Mouse (Mus musculus): Measurements from ENCODE around the gene Ascl4. TPM values are rescaled to one million over a fixed set of nuclear protein-coding genes. Genes with fewer than 3 reads are reported as not detected.
A peak's percentile ranks its signal among the peaks of the same experiment; 100 is the strongest.

Gene Ascl4
- total RNA-seq (2021): not detected

DNA sequence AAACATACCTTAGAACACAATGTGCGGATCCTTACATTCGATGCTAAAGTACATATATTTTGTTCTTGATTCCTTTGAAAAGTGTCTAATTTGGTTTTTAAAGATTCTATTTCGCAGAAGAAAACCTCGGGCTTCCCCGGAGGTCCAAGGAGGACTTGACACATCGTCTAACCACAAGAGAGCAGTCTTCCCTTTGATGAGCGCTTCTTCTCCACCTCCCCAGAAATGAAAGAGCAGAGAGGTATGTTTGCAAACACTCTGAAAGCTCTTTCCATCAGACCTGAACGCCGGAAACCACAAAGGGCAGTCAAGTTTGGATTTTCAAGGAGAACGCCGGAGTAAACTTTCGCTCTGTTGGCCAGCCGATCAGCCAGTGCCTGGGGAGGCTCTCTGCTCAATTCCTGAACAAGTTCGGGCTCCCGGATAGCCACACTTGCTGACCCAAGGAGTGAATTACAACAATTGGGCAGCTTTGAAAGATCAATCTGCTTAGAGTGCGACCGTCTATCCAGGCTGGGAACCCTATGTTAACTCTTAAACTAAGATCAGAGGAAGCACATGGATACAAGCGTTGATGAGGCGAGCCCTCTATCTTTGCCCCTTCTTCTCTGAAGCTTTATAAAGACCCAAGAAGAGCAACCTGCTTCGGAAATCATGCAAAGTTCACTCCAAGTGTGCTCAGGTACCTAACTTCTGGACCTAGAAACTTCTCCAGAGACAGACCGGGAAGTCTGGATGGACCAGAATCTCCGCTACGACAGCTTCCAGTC, at the start of gene Ascl4:
Ascl4 (plus strand) TSS at position 6 of the 770 bp plus-strand sequence.
- intact Hi-C loops (cut with DNase I): no loop called here
- DNase-seq: peak in 1 of 2 experiments; percentile 10

DNA sequence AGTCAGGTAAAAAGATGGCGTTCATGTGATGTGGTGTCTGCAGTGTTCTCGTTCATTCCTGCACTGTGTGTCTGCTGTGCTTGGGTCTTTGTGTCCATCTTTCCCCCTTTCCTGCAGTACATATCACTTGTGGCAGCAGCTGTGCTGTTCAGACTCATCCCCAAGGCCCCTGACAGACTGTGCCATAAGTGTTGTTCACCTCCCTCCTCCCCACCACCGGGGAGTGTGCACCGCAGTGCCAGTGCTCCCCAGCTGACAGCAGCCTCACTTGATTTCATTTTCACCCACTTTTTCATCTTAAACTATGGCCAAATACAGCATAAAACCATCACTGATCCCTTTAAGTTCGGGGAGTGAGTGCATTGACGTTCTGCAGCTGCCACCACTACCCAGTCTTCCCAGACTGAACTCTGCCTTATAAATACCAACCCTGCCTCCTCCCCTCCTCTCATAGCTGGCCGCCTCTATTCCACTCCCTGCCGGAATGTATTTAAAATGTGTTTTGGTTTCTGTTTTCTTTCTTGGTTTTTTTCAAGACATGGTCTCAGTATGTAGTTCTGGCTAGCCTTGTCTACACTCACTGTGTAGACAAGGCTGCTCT, 47.5 kb upstream of the Ascl4 start:
- intact Hi-C loops (cut with DNase I): no loop called here
- no peak for DNase-seq

DNA sequence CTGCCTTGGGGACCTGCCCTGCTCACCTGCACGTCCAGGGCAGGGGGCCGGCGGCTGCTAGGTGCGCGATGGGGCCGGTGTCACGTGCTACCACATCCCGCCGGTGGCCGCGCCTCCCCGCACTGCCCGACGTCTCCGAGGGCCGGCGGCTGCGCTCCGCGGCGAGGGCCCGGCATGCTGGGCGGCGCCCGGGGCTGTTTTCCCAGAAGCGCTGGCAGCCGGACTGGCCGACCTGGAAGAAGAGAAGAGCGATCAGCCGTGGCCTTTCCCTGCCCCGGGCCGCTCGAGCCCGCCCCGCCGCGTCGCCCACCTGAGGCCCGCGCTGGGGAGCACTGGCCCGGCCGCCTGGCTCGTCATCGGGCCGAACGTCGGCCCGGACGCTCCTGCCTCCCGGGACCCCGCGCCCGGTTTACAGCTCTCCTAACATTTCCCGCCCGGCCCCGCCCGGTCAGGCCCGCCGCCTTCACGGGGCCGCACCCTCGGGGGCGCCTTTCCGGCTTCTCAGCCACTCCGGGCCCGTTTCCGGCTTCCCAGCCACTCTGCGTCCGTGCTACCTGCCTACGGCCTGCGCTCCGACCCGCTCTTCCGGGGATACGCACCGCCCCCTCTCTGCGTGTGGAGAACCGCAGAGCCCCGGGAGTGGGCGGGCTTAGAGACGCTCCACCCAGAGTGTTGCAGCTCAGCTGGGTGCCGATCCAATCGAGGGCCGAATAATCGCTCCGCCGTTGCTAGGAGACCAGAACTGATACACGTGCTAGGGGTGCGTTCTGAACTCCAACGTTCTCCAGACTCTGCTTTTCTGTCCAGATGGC, 10.8 kb upstream of the Ascl4 start, which contains the start of gene Prdm4:
Prdm4 (minus strand) TSS at position 645 of the 812 bp plus-strand sequence.
- intact Hi-C loops (cut with DNase I): loop anchor here (2.0 to 5.0 kb wide), 2 partner anchors 41 to 44 kb away; partner anchors contain the start of gene Rtcb
- peak; percentile 93 for DNase-seq

DNA sequence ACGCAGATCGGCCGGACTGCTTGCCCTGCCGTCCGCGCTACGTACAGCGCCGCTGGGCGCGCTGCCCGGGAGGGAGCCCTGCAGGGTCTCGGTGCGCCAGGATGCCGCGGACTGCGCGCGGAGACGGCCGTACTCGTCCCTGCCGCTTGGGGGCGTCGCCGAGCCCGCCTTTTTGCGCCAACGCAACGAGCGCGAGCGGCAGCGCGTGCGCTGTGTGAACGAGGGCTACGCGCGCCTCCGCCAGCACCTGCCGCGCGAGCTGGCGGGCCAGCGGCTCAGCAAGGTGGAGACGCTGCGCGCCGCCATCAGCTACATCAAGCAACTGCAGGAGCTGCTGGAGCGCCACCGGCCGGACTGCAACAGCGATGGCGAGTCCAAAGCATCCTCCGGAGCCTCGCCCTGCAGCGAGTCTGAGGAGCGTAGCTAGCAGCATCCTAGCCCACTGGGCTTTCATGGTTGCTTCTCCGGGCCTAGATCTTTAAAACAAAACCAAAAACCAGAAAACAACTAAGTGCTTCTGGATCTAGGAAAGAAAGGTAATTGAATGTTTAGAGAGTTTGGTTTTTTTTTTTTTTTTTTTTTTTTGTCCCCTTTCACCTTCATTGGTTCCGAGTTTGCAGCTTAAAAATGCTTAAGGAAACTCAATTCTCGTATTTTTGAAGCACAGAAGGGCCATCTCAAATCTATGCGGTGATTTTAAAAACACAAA, 1.2 kb downstream of the Ascl4 start:
- peak; percentile 35 to 41 for DNase-seq
- intact Hi-C loops (cut with DNase I): no loop called here

DNA sequence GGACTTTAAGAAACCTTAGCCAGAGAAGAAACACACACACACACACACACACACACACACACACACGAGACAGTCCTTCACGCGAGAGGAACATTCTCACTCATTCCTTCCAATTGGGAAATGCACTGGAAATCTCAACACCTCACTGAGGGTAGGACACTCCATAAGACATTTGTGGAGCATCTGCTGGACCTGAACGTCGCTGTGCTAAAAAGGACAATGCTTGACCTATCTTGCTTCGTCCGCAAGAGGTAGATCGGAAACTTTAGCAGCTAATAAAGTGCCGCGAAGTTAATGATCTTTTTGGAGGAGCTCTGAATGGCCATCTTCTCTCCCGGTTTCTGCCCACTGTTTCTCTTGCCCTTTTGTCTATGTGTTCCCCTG, 1.7 kb downstream of the Ascl4 start:
- intact Hi-C loops (cut with DNase I): no loop called here
- no peak for DNase-seq

DNA sequence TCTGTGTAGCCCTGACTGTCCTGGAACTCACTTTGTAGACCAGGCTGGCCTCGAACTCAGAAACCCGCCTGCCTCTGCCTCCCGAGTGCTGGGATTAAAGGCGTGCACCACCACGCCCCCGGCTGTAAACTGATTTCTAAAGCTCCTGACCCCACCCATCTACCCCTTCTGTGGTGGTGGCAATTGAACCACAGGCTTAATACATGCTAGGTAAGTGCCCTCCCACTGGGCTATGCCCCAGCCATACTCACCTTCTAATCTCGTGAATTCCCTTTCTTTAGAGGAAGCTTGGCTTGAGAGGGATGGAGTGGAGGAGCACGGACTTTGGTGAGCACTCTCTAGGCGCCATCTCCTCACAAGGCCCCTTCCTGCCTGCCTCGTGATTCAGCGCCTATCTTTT, 2.5 kb downstream of the Ascl4 start:
- DNase-seq: no peak
- intact Hi-C loops (cut with DNase I): no loop called here

DNA sequence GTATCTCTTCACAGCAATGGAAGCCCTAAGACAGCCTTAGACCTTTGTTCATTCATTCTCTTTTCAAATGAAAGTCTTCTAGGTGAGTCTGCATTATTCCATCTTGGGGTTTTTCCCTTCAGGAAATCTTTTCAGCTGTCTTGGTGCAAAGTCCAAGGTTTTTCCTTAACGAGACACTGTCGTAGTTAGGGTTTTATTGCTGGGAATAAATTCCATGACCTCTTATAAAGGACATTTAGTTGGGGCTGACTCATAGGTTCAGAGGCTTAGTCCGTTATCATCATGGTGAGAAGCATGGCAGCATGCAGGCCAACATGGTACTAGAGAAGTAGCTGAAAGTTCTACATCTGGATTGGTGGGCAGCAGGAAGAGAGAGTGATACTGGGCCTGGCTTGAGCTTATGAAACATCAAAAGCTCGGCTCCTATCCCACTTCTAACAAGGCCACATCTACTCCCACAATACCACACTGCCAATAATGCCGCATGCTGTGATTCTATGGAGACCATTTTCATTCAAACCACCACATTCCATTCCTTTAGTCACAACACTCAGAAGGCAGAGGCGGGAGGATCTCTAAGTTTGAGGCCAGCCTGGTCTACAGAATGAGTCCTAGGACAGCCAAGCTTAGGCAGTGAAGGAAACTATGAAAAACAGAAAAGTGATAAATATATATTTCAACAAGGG, 8.9 kb downstream of the Ascl4 start:
- intact Hi-C loops (cut with DNase I): no loop called here
- no peak for DNase-seq

DNA sequence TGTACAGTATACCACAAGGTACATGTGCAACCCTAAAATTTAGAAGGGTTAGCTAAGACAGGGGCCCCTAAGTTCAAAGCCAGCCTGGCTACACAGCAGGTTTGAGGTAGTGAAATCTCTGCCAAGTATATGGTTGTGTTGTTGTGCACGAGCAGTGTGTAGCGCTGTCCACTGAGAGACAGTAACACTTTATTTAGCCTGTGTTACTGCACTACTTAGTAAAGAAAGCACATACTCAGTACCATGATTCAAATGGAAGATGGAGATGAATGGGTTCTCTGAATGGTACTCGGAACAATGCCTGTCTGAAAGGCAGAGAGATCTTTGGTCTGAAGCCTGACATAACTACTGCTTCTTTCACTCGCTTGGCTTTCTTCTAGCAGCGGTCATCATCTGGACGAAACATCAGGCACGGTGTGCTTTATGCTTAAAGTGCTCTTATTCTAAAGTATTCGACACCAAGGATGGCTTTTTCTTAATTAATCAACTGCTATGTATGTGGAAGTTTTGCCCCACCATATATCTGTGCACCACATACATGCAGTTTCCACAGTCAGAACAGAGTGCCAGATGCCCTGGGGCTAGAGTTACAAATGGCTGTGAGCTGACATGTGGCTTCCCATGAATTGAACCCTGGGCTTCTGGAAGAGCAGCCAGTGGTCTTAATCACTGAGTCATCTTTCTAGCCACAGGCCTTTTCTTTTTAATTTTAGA, 21.2 kb downstream of the Ascl4 start:
- intact Hi-C loops (cut with DNase I): no loop called here
- no peak for DNase-seq

DNA sequence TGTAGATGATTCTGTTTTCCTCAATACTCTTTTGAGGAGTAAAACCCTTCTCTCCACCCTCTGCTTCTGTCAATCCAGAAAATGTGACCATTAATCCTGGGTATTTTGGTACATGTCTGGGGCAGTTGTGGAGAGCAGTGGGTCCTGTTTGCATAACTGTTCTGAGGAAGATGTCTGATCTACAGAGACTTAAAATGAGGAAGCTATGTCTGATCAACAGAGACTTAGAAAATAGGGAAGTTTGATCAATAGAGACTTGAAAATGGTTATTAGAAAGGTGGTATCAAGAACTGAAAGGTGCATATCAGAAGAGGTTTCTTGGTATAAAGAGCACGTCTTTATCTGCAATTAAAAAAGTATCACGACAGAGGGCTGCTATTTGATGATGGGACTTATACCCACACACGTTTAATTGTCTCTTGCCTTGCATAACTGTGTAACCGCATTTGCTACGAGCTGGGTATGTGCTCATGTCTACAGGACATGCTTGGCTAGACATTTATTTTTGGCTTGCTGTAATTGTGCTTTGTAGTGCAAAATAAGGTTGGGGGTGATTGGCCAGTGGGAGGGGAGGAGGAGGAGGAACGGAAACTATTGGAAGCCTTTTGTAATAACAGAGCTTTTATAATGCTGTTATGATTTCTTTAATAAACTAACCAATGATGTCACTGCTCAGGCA, 24.4 kb downstream of the Ascl4 start:
- intact Hi-C loops (cut with DNase I): loop anchor here (10.0 kb wide), 1 partner anchor 753 kb away; the partner anchor contains the start of genes Hsp90b1 and Ttc41
- DNase-seq: no peak

DNA sequence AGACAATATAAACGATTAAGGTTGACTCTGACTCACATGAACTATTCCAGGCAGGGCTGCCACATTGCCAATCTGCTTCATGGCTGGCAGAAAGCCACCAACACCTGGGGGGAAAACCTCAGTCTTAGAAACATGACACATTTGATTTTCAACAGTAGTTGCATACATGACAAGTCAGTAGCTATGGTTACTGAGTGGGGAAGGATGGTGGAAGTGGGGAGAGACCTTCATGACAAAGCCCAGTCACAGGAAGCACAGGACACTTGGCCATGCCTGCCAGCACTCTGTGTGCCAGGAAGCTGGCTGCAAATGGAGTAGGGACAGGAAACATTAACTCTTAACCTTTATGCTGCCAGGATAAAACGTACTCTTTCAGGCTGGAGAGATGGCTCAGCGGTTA, 25.9 kb downstream of the Ascl4 start:
- intact Hi-C loops (cut with DNase I): loop anchor here (10.0 kb wide), 1 partner anchor 751 kb away; the partner anchor contains the start of genes Hsp90b1 and Ttc41

DNA sequence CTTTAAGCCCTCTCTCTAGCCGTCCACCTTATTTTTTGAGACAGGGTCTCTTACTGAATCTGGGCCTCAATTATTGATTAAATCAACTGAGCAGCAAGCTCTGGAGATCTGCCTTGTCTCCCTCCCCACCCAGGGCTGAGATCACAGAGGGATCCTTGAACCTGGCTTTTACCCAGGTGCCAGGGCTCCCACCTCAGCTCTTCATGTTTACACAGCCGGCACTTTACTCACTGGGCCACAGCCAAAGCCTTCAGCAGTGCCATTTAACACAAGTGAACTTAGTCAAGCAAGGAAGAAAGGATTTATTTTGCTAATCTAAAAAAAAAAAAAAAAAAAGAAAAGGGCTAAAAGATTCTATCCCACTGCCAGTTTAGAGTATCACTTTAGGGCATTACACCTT, 26.9 kb downstream of the Ascl4 start:
- intact Hi-C loops (cut with DNase I): loop anchor here (10.0 kb wide), 1 partner anchor 750 kb away; the partner anchor contains the start of genes Hsp90b1 and Ttc41
- DNase-seq: no peak

More for the DNA sequence above, 25.9 kb downstream of the Ascl4 start:
- no peak for DNase-seq

DNA sequence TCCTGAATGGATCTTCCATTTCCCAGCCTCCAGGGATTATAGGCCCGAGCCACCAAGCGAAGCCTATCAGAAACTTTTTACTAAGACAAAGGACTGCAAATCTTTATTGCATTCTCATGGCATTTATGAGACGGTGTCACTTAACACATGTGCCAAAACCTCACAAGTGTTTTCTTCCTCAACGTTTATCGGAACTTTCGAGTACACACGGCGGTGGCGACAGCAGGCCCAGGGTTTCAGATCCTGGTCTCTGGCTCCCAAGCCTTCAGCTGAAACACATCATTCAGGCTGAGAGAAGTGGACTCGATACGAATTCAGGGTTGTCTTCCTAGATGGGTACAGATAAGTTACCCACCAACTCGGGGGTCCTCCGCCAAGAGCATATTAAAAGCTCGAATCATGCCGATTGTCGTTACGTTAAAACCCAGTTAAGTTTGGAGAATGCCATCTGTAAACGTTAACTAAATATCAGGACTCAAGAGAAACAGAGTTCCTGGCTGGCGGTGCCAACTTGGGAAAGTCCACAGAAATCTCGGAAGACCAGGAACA, 29.5 kb downstream of the Ascl4 start:
- intact Hi-C loops (cut with DNase I): loop anchor here (5.0 to 10.0 kb wide), 2 partner anchors 40 to 748 kb away; partner anchors contain the start of genes Hsp90b1, Prdm4 and Ttc41

DNA sequence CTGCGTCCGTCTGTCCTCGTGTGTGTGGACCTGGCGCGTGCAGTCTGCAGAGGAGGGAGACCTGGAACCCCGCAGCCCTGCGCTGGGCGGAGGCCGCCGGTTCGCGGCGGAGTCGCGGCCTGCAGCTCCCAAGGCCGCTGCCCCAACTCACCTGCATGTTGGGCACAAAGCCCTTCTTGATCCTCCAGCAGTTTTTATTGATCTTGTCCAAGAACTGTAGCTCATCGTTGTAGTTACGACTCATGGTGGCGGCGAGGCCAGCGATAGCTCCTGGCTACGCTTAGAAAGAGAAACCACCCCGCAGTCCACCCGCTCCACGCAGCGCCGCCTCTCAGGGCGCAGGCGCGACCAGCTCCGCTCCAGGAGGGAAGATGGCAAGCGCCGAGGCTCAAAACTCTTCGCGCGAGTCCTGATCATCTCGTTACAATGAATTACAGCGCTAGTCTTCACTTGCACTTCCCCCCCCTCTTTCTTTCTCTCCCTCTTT, 30.0 kb downstream of the Ascl4 start, which contains the start of gene Rtcb:
Rtcb (minus strand) TSS at position 360 of the 487 bp plus-strand sequence.
- peak; percentile 96 to 99 for DNase-seq
- intact Hi-C loops (cut with DNase I): loop anchor here (5.0 to 10.0 kb wide), 2 partner anchors 40 to 747 kb away; partner anchors contain the start of genes Hsp90b1, Prdm4 and Ttc41

More for the DNA sequence above, 29.5 kb downstream of the Ascl4 start:
- DNase-seq: no peak

DNA sequence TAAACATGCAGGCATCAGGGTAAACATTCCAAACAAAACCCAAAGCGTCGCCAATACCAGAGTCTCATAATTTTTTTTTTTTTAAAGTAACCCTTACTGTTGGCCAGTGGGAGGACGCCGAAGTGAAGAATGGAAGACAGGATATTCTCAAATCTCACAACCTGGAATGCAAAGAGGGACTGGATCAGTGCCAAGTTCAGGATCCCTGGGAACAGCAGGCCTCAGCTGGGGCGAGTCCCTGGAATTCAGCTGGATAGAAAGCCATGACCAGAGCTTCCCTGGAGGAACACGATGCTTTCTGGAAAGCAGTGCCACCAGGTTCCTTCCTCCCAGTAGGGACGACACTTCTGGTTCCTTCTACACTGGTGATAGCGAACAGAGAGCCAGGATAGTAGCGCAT, 35.4 kb downstream of the Ascl4 start:
- no peak for DNase-seq
- intact Hi-C loops (cut with DNase I): no loop called here

DNA sequence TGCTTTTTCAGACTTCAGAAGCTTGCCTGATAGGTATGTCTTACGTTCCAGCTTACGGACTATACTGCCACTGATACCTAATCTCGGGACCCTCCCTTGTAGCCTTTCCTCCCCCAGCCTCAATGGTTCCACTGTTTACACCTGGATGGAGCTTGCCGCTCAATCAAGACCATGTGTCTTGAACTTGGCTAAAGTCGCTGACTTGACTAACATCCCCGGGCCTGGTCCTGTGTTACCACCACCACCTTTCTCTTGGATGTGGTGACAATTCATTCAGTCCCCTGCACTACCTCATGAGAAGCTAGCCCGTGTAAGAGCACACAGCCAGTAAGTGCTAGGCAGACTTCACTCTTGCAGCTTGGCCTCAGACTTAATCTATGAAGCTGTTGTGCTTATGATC, 36.8 kb downstream of the Ascl4 start:
- intact Hi-C loops (cut with DNase I): loop anchor here (2.0 kb wide), 1 partner anchor 54 kb away; no protein-coding TSS in a partner anchor
- no peak for DNase-seq

DNA sequence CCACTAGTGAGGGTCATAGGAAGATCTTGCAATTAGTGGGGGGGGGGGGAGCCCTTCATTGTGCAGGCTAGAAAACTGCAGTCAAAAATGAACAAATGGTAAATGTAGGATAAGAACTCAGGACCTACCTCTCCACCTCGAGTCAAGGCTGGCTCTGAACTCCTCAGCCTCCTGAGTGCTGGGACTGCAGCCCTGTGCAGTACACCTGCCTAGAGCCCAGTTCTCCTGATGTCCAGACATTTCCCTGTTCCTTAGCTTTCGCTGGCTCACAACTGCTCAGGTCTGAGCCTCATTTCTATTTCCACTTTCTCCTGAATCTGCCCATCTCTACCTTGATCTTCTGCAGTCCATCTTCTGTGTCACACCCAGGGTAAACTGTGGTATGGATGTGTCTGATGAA, 39.0 kb downstream of the Ascl4 start:
- no peak for DNase-seq
- intact Hi-C loops (cut with DNase I): loop anchor here (5.0 kb wide), 2 partner anchors 101 to 331 kb away; no protein-coding TSS in a partner anchor

DNA sequence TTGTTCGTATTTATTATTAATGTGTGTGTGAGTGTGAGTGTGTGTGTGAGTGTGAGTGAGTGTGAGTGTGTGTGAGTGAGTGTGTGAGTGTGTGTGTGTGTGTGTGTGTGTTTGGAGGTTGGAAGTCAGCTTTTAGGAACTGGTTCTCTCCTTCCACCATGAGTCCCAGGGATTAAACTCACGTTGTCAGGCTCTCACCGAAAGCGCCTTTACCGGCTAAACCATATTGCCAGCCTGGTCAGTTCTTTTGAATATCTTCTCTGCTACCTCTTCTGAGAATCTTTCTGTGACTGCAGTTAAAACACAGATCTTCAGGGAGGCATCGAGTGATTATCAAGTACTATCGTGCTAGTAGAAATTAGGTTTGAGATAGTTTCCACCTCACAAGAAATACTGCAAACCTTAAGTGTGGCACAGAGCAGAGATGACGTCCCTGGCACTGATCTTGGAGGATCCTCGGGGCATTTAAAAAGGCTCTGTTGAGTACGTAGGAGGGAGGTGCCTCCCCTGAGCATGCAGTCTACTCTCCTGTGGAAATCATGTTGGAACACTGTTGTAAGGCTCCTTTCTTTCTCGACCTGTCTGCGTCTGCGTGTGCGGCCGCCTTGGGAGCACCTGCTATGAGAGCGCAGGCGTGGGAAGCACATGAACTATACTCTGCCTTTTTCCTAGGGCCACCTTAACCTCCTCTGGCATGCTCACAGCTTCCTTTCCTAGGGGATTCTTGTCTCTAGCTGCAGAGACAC, 40.1 kb downstream of the Ascl4 start:
- intact Hi-C loops (cut with DNase I): loop anchor here (1.0 to 5.0 kb wide), 3 partner anchors 100 to 496 kb away; no protein-coding TSS in a partner anchor
- no peak for DNase-seq
